Mouse (Mus musculus): ENCODE measurements at regions not wholly inside any gene's neighbourhood (a gene's known extent, or its start where the extent isn't known, plus 50 kb on each side); places are given as distances from the start of the nearest gene placed in this dataset.

GRCm38 (mm10) chr10:84052696-84053095 is 330.0 kb downstream of the 1500009L16Rik start:
- TF ChIP-seq POLR2A (IDR thresholded peaks at IDR 0.05; ENCODE audit: low read depth, low read length) (no peak), CTCF (IDR thresholded peaks at IDR 0.05; ENCODE audit: extremely low read depth, insufficient read depth, insufficient read length, insufficient replicate concordance) (no peak)

Measured in spleen, adult 2 months (tissue).